Mouse (Mus musculus): ENCODE results near the gene Slc6a1. TPM values are rescaled to one million over a fixed set of nuclear protein-coding genes. Genes with fewer than 3 reads are reported as not detected.
"Not testable (repeated sequence)": the region's sequence is repeated elsewhere in the genome, so short reads cannot be mapped to it uniquely, and the experiment has no call there.

The Slc6a1 gene
- total RNA-seq, 2 experiments from 2014 or later = 0.20 to 0.54 TPM

DNA sequence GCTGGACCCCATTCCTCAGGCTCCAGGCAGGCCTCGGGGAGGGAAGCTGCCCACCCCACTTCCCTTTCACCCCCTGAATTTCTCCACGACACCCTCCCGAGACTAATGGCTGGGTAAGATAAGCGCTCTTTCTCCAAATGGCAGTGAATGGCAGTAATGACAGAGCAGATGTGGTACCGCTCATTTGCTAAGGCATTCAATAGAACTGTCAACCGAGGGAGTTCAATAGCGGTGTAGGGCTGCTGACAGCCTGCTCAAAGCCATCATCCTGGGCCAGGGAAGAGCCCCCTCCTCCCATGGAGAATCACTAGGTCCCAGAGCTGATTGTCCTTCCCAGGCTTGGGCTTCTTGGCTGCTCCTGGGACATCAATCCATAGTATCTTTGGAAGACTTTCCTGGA, 6.7 kb downstream of the Slc6a1 start:
- no peak for DNase-seq
- intact Hi-C loops (cut with DNase I) = no loop called here

GRCm38 (mm10) chr6:114290184-114290583, 7.7 kb downstream of the Slc6a1 start:
- intact Hi-C loops (cut with DNase I) = no loop called here
- no peak for DNase-seq

DNA sequence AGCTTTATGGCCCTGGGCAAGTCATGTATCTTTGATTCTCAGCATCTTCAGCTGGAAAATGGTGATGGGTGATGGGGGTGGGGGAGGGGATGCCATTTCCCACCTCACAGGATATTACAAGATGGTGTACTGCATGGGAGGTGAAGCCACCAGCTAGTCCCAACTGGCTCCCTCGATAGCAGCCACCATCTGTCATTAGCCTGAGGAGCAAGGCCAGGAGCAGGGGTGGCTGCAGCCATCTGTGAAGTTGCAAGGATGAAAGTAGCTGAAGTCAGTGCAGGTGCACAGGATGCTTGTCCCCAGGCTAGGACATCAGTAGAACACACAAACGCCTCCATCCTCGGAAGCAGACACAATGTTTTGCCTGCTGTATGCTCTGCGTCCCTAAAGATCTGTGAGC, 8.5 kb downstream of the Slc6a1 start:
- intact Hi-C loops (cut with DNase I) = no loop called here
- DNase-seq = no peak

DNA sequence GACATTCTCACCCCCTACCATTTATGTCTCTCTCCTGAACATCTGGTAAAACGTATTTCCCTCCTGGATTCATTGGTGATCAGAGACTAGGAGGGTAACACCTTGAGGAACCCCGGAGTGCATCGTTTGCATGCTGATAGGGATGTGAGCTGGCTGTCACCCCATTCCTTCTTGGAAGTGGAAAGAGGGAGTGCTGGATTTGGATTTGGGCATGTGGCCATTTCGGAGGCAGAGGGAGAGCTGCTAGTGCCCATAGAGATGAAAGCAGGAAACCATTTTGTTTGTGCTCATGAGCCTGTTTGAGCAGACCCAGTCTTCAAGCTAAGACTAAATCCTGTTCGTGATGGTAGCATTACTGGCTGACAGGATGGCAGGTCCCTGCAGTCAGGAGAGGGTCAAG, 9.0 kb downstream of the Slc6a1 start:
- no peak for DNase-seq
- intact Hi-C loops (cut with DNase I) = no loop called here

DNA sequence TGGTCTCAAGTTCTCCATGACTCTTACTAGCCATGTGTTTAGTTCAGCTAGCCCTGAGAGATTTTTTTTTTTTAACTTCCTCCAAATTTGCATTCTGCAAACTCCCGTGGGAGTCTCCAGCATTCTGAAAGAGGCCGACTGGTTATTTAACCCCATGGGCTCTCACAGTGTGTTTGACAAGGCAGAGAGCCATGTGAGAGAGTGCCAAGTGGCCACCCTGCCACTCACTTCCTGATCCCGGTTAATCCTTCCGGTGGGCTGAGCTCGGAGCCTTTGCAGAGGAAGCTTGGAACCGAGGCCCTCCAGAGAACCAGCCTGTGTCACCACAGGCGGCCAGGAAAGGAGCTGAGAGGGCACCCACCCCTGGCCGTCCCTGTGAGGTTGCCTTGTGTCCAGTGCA, 11.1 kb downstream of the Slc6a1 start:
- intact Hi-C loops (cut with DNase I) = no loop called here
- no peak for DNase-seq

DNA sequence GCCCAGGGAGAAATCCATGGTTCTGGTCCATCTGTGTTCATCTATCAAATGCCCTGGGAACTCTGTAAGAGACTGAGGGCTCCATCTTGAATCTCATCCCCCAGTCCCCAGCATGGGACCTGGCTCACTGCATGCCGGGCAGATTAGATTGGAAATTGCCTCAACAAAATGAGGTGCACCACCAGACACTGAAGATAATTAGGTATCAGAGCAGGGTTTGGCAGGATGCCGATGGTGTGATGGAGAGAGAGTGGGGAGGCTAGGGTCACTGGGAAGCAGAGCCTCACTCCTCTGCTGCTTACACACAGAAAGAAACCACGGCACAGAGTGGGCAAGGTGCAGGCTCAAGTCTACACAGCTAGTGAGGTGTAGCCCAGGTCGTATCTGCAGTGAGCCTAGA, 12.7 kb downstream of the Slc6a1 start:
- no peak for DNase-seq
- intact Hi-C loops (cut with DNase I) = no loop called here

GRCm38 (mm10) chr6:114297260-114298002, 15.0 kb downstream of the Slc6a1 start:
- intact Hi-C loops (cut with DNase I) = no loop called here
- no peak for DNase-seq

DNA sequence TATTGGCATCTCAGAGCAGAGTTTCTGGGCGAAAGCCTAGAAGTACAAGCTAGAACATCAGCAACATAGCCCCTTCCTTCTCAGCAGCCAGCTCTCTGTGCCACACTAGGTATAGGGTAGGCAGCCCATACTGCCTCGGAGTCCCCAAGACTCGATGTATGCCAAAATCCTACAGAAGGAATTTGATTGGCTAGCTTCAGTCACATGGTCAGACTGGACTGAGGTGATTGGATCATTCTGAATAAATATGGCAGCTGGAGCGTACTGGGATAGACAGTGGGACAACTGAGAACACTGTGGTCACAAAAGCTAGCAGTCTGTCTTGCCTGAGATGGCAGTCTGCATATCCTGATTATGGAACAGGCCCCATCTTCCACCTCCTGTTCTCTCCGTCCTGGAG, 17.3 kb downstream of the Slc6a1 start:
- intact Hi-C loops (cut with DNase I) = no loop called here
- no peak for DNase-seq

DNA sequence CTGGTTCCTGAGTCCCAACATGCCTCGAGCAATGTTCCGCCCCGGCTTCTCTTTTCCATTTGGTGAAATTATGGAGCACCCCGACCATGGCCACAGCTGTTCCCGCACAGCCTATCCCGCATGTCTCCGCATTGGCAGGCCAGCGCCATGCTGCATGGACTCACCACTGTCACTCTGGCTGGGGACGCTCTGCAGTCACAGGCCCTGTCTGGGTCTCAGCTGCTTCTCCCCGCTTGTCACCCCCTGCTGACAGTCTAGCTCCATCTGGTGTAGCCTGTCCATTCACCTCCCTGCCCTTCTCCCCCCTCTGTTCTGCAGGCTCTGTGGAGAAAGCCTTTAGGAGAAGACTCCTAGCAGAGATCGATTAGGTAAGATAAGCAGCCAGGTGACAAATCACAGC, 18.3 kb downstream of the Slc6a1 start:
- intact Hi-C loops (cut with DNase I) = no loop called here
- DNase-seq = no peak

- intact Hi-C loops (cut with DNase I) = no loop called here
- no peak for DNase-seq
These were observed 22.2 kb downstream of the Slc6a1 start for GRCm38 (mm10) chr6:114304668-114305067.

DNA sequence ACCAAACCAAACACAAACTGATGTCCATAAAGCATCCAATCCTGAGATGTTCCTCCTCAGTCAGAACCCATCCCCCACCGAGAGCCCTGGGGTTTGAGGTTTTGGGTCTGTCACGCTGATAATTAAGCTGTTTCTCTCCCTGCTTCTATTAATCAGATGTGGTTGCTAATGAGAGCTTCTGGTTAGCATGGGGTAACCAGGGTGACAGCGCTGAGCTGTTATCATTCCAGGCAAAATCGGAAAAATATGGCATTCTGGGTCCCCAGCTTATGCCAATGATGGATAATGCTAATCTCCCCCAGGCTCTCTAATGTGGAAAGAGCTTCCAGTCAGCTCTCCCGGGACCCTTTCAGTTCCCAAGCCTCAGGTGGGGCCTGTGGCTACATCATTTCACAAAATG, 38.1 kb downstream of the Slc6a1 start:
- no peak for DNase-seq
- intact Hi-C loops (cut with DNase I) = no loop called here

- no peak for DNase-seq
- intact Hi-C loops (cut with DNase I) = no loop called here
These were observed 38.7 kb downstream of the Slc6a1 start for GRCm38 (mm10) chr6:114321146-114321545.

DNA sequence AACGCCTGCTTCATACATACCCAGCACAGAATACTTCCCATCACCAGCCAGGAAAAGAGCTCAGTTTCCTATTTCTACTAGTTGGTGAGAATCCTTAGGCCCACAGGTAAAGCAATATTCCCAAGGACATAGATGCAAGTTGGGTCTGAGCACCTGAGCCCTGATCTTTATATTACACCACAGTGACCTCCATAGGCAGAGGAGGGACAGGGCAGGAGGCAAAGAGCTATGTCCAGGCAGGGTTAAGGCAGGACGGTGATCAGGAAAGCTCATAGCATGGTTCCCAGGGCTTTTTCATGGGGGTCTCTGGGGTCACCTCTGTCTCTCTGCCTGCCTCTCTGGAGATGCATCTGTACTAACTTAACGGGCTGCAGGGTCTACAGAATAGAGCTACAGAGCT, 40.5 kb downstream of the Slc6a1 start:
- DNase-seq = no peak

GRCm38 (mm10) chr6:114324808-114325207, 42.4 kb downstream of the Slc6a1 start:
- DNase-seq = no peak
- intact Hi-C loops (cut with DNase I) = no loop called here

More for the DNA sequence above, 40.5 kb downstream of the Slc6a1 start:
- intact Hi-C loops (cut with DNase I) = no loop called here

DNA sequence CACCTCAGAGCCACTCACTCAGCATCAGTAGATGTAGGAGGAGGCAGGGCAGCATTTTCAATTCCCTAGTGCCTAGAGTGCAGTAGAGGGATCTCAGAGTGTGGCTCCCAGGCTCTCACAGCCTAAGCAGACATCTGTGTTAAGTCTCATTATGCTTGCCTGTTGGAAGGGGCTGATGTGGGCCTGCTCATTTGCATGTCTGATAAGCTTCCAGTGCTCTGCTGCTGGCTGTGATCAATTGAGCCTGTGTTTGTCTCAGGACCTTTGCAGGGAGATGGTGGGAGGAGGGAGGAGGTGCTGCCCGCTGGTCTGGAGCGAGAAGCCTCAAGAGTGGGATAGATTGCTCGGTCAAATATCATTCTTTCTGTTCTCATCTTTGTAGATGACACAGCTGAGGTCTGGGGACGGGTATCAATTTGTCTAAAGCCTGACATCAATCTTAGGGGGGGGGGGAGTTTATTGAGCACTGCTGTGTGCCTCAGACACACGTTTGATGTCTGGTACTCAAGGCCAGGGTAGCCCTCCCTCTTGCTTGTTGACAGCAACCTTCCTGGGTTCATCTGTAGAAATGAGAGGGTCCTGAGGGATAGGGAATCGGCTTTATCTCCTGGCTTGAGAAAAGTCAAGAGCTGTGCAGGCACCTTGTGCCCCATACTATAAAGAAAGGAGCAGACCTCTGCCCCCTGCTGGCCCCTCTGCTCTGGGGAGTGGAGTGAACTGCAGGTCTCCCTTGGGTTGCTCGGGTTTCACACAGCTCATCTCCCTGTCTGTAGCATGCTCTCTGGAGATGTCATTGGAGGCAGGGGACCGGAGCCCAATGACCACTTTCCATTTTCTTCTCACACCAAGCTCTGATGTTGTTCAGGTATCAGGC, 47.4 kb downstream of the Slc6a1 start:
- intact Hi-C loops (cut with DNase I) = no loop called here
- no peak for DNase-seq

DNA sequence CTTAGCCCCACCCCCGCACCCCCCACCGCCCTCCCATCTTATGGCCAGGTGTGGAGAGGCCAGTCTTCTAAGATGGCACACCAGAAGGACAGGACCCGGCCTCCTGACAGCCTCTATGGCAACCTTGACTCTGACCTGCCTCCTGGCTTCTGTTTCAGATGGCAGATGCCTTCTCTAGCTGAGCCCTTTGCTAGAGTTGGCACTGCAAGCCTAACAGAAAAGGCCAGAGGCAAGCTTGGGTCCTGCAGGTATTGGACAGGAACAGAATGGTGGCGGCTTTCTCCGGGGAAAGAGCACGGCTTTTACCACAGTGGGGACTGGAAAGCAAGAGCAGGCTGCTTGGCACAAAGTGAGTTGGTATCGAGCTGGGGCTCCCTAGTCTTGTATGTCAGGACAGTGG, 49.5 kb downstream of the Slc6a1 start:
- DNase-seq = no peak
- intact Hi-C loops (cut with DNase I) = no loop called here

- intact Hi-C loops (cut with DNase I) = no loop called here
- DNase-seq = no peak
These were observed 53.9 kb downstream of the Slc6a1 start for GRCm38 (mm10) chr6:114336128-114336943.

- intact Hi-C loops (cut with DNase I) = no loop called here
These were observed 54.4 kb downstream of the Slc6a1 start for GRCm38 (mm10) chr6:114336944-114337215.

DNA sequence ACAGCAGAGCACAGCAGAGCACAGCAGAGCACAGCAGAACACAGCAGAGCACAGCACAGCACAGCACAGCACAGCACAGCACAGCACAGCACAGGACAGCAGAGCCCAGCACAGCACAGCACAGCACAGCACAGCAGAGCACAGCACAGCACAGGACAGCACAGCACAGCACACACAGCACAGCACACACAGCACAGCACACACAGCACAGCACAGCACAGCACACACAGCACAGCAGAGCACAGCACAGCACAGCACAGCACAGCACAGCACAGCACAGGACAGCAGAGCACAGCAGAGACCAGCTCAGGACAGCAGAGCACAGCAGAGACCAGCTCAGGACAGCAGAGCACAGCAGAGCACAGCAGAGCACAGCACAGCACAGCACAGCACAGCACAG, 58.9 kb downstream of the Slc6a1 start:
- DNase-seq = not testable (repeated sequence)
- intact Hi-C loops (cut with DNase I) = loop anchor here (5.0 to 10.0 kb wide), 2 partner anchors 117 to 356 kb away; no protein-coding TSS in a partner anchor

More at GRCm38 (mm10) chr6:114336944-114337215, 54.4 kb downstream of the Slc6a1 start:
- DNase-seq = no peak

GRCm38 (mm10) chr6:114343740-114344139, 61.3 kb downstream of the Slc6a1 start:
- no peak for DNase-seq
- intact Hi-C loops (cut with DNase I) = loop anchor here (2.0 to 10.0 kb wide), 3 partner anchors 119 to 354 kb away; no protein-coding TSS in a partner anchor

- DNase-seq = peak; percentile 49 to 56
- intact Hi-C loops (cut with DNase I) = loop anchor here (5.0 to 10.0 kb wide), 2 partner anchors 112 to 120 kb away; no protein-coding TSS in a partner anchor
These were observed 62.7 kb downstream of the Slc6a1 start for GRCm38 (mm10) chr6:114345156-114345555.

Data from gastrocnemius, postnatal 36 days (tissue).